Mouse (Mus musculus): ENCODE results near the gene Gm9008. TPM values are rescaled to one million over a fixed set of nuclear protein-coding genes. Genes with fewer than 3 reads are reported as not detected.

Gene Gm9008
- not detected for polyA plus RNA-seq (2014; fragmentation: Illumina TruSeq; extraction: RNeasy Lipid Tissue Mini Kit (QIAGEN cat#74804); ENCODE audit: low read depth, low replicate concordance)

GRCm38 (mm10) chr6:76497054-76497835 is at the start of gene Gm9008:
Gene Gm9008, minus strand, starts transcription at chr6:76497784.

Measured in adipose tissue, adult 10 weeks (tissue).